ENCODE assay signal across 1 mouse cellular context in the genomic region with DNA sequence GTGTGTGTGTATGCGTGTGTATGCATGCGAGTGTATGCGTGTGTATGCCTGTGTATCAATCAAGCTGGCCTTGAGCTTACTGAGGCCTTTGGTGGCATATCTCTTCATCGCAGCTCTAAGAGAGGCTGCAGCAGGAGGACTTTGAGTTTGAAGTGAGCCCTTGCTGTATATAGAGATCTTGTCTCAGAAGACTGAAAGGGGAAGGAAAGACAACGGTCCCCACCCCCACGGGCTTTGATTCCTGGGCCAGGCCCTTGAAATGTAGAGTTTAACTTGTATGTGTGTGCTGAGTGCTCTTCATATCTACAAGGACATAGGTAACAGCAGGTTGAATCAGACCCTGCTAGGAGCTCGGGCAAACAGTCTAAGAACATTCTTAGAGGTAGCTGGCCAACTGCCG.
A peak's percentile ranks its signal among the peaks of the same experiment; 100 is the strongest.
TF ChIP-seq lines count a peak whose summit lies in the region.

No protein-coding gene starts in this region.

TF ChIP-seq in MEL, 35 proteins besides CTCF, POLR2A, EP300 and RAD21 (continued from another document):
- TF ChIP-seq NRF1 (IDR thresholded peaks at IDR 0.05; ENCODE audit: insufficient read depth, low read depth, low read length, poor library complexity, severe bottlenecking) (no peak), GATA1 (IDR thresholded peaks at IDR 0.05; ENCODE audit: low read depth, low read length) (peak; percentile 66), MYB (IDR thresholded peaks at IDR 0.05; ENCODE audit: low read depth, low read length) (no peak), SMC3 (IDR thresholded peaks at IDR 0.05; ENCODE audit: low read depth, low read length) (no peak), TBP (IDR thresholded peaks at IDR 0.05; ENCODE audit: low read depth, low read length) (no peak), E2F4 (IDR thresholded peaks at IDR 0.05; ENCODE audit: borderline replicate concordance, low read depth, low read length) (no peak), MAX (IDR thresholded peaks at IDR 0.05; ENCODE audit: low read length) (no peak), JUND (IDR thresholded peaks at IDR 0.05; ENCODE audit: low read depth, low read length) (no peak), BHLHE40 (IDR thresholded peaks at IDR 0.05; ENCODE audit: borderline replicate concordance, low read depth, low read length) (no peak), POLR2AphosphoS2 (IDR thresholded peaks at IDR 0.05; ENCODE audit: low read length) (no peak), KAT2A (conservative IDR thresholded peaks at IDR 0.05; ENCODE audit: low read depth, low read length) (no peak), UBTF (IDR thresholded peaks at IDR 0.05; ENCODE audit: borderline replicate concordance, insufficient read depth, low read depth, low read length) (no peak), CHD1 (IDR thresholded peaks at IDR 0.05; ENCODE audit: low read depth, low read length) (no peak), USF2 (IDR thresholded peaks at IDR 0.05; ENCODE audit: borderline replicate concordance in 1 of 2, insufficient read depth in 1 of 2, low read depth in 1 of 2, low read length in 2 of 2) (no peak), ELF1 (IDR thresholded peaks at IDR 0.05; ENCODE audit: low read depth, low read length) (no peak), NELFE (IDR thresholded peaks at IDR 0.05; ENCODE audit: low read depth, low read length) (no peak), MXI1 (IDR thresholded peaks at IDR 0.05; ENCODE audit: low read depth, low read length) (no peak), ETS1 (IDR thresholded peaks at IDR 0.05; ENCODE audit: low read depth, low read length) (no peak; the same call in 1 of the 2 replicates), USF1 (IDR thresholded peaks at IDR 0.05; ENCODE audit: low read depth, low read length) (no peak), MEF2A (IDR thresholded peaks at IDR 0.05; ENCODE audit: extremely low read depth, insufficient replicate concordance, low read depth, low read length, poor library complexity, severe bottlenecking) (no peak), GABPA (IDR thresholded peaks at IDR 0.05; ENCODE audit: low read depth, low read length) (no peak), HCFC1 (IDR thresholded peaks at IDR 0.05; ENCODE audit: low read depth, low read length) (no peak), ZMIZ1 (IDR thresholded peaks at IDR 0.05; ENCODE audit: low read depth, low read length) (no peak), ZC3H11A (IDR thresholded peaks at IDR 0.05; ENCODE audit: low read depth, low read length) (no peak), POLR2AphosphoS5 (IDR thresholded peaks at IDR 0.05; ENCODE audit: borderline replicate concordance, low read depth, low read length) (no peak), ZNF384 (IDR thresholded peaks at IDR 0.05; ENCODE audit: low read depth, low read length) (no peak), CHD2 (IDR thresholded peaks at IDR 0.05; ENCODE audit: low read length) (no peak; the same call in 1 of the 2 replicates), TAL1 (IDR thresholded peaks at IDR 0.05; ENCODE audit: low read length) (0 out of 2 replicates have a peak, but pooled peaks have one; percentile 23), ZKSCAN1 (IDR thresholded peaks at IDR 0.05; ENCODE audit: low read depth, low read length) (no peak), MAZ (IDR thresholded peaks at IDR 0.05; ENCODE audit: low read depth, low read length) (0 out of 2 replicates have a peak, but pooled peaks have one; percentile 4), SIN3A (IDR thresholded peaks at IDR 0.05; ENCODE audit: low read length) (peak; percentile 45; the same call in 1 of the 2 replicates)
